Mouse (Mus musculus): ENCODE results near the gene Scel.

DNA sequence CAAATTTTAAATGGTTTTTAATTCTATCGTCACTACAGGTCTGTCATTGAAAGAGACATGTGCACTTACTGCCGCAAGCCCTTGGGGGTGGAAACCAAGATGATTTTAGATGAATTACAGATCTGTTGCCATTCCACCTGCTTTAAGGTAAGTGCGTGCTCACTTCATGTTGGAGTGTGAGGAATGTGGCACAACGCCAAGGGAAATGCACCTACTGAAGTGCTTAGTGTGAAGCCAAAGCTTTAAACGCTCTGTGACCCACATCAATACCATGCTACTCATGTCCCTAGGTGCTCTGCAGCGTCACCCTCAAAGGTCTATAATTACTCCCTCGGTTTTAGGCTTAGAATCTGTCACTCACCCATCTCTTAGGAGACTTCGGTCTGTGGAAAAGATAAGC, 94.9 kb downstream of the Scel start:
- no peak for TF ChIP-seq POLR2A (IDR thresholded peaks at IDR 0.05; ENCODE audit: borderline replicate concordance, extremely low read depth, low read depth, low read length)
- no peak for TF ChIP-seq CTCF (IDR thresholded peaks at IDR 0.05; ENCODE audit: insufficient read depth, low read length)
